Mouse (Mus musculus) midbrain, embryonic 12.5 days (tissue): Measurements from ENCODE around the gene Gm21818. TPM values are rescaled to one million over a fixed set of nuclear protein-coding genes. Genes with fewer than 3 reads are reported as not detected.

Source experiments
- polyA plus RNA-seq: library from polyadenylated mRNA; unstranded; fragments of >200 nt; fragmentation: Nextera tagmentation; extraction: Ambion mirVana; gene quantifications from 2 replicates; pipeline ENCODE4 v1.2.1, GENCODE M21; 2016

Gene Gm21818
- polyA plus RNA-seq, 1 experiment from 2014 or later = not detected

Other genes with a start within 250 kb of the Gm21818 start
- not detected in 2 replicates for gene Gm21761, start 243.2 kb upstream of the Gm21818 start, polyA plus RNA-seq
- gene B020031M17Rik, start 221.6 kb upstream of the Gm21818 start, polyA plus RNA-seq = not detected in 2 replicates
- gene Gm36079, start 145.4 kb upstream of the Gm21818 start, polyA plus RNA-seq = not detected in 2 replicates
- gene Gm21188, start 120.2 kb upstream of the Gm21818 start, polyA plus RNA-seq = not detected in 2 replicates
- not detected in 2 replicates for gene Gm20767, start 32.2 kb upstream of the Gm21818 start, polyA plus RNA-seq
- not detected in 2 replicates for gene Gm21762, start 43.5 kb downstream of the Gm21818 start, polyA plus RNA-seq
- gene Gm21731, start 66.7 kb downstream of the Gm21818 start, polyA plus RNA-seq = not detected in 2 replicates
- not detected in 2 replicates for gene AF067061, start 90.7 kb downstream of the Gm21818 start, polyA plus RNA-seq
- 0.11 and 0.35 TPM in 2 replicates for gene BC147527, start 128.0 kb downstream of the Gm21818 start, polyA plus RNA-seq
- gene Tcstv3, start 144.4 kb downstream of the Gm21818 start, polyA plus RNA-seq = not detected in 2 replicates